Mouse (Mus musculus) adrenal gland, postnatal 36 days (tissue): ENCODE data around the gene Retreg3. TPM values are rescaled to one million over a fixed set of nuclear protein-coding genes. Genes with fewer than 3 reads are reported as not detected.

ENCODE experiments used
- DNase-seq, 2 experiments: peaks; one replicate each; pipeline ENCODE4 v3.0.0; 2021; ENCODE audit warnings: mixed read lengths in 1 of 2
- total RNA-seq, 2 experiments: library from RNA; stranded (reverse); gene quantifications; 2 replicates each; pipeline ENCODE4 v1.2.3; 2021

Retreg3 gene
- total RNA-seq, 2 experiments from 2014 or later = 53.2 to 57.2 TPM

DNA sequence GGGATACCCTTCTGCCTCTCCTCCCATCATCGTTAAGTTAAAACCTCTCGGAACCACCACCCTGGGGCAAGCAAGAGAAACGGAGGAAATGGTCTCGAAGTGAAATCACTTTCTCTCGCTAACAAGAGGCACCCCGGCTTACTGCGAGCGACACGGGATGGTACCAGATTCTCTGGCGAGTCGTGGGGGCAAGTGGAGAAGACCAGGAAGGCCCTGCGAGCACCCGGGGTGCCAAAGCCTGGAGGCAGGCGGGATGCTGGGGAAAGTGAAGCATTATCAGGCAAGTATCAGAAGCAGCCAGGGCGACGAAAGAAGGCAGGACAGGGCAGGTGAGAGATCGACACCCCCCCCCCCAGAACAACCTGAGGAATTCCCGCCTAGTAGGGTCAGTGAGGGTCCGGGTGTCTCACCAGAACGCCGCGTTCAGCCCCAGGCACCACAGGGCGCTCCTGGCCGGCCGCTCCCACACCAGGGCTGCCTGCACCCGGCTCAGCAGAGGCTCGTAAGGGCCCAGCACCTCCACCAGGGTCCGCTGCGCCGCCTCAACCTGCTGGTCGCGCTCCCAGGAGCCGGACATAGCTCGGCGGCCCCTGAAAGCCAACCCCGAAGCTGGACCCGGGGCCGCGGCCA, 447 bp downstream of the Retreg3 start:
- DNase-seq = no peak

DNA sequence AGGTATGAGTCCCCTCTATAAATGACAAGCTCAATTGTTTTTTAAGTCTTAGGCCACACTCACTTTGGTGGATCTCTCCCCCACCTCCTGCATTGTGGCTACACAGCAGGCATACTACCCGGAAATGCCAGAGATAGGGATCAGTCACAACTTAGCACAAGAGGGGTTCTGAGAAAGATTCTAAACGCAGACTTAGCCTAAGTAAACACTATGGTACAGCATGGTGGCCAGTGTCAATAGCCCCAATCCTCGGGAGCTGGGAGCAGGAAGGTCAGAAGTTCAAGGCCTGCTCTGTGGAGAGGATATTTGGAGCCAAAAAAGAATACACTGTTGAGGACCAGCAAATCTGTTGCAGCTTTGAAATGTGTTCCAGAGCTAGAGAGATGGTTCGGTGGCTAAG, 1.6 kb downstream of the Retreg3 start:
- DNase-seq = peak in 1 of 2 experiments; percentile 29

DNA sequence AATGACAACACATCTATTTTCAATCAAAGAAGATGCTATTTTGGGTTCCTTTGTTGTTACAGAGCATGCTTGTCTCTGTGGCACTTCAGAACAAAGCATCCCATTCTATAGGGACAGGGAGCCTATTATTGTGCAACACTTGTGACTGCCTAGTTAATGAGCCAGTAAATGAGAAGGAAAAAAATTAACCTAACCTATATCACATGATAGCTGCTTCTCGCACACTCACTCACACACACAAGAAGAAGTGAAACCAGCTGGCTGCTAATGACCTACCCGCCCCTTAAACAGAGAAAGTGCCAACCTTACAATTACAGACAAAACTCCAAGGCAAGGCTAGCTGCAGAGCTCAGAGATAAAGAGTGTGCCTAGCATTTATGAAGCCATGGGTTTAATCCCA, 4.1 kb downstream of the Retreg3 start:
- DNase-seq = no peak

DNA sequence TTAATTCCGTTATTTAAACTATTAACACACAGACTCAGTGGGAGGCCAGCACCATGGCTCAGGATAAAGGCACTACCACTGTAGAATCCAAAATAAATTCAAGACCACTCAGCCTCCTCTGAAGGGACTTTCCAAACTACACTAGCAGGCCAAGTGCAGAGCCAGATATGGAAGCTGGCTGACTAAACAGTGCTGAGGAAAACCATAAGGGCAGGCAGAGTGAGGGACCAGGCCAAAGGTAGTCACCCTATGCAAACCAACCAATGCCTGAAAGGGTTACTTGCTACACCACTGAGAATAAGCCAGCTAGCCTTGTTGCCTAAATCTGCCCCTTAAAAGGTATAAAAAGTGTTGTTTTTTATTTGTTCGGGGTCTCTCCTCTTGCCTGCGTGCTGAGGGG, 7.5 kb downstream of the Retreg3 start:
- no peak for DNase-seq

DNA sequence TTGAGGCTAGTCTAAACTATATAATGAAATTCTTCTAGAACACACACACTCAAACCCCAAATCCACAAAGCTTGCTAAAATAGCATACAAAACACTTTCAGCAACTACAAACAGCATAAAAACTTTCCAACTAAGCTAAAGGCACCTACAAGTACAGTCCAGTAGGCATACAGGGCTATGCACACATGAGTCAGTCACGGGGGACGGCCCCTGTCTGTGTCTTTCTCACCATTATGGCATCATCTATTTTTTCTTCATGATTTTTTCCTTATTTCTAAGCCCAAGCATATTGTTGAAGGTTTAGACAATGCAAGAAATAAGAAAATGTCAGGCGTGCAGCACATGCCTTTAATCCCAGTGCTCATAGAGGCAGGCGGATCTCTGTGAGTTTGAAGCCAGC, 8.5 kb downstream of the Retreg3 start:
- DNase-seq = no peak

DNA sequence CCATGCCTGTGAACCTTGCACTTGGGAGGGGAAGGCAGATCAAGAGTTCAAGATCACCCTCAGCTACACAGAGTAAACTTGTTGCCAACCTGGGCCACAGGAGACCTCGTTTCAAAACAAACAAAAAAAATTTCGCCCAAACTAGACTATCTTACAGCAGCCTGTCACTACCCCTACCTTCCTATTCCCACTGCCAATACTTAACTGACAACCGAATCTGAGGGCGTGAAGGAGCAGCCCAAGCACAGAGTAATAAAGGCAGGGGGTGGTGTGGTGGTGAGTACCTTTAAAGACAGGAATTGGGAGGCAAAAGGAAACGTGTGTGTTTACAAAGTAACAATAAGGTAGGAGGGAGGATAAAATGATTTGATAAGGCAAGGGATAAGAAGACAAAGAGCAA, 9.0 kb downstream of the Retreg3 start:
- DNase-seq = no peak

DNA sequence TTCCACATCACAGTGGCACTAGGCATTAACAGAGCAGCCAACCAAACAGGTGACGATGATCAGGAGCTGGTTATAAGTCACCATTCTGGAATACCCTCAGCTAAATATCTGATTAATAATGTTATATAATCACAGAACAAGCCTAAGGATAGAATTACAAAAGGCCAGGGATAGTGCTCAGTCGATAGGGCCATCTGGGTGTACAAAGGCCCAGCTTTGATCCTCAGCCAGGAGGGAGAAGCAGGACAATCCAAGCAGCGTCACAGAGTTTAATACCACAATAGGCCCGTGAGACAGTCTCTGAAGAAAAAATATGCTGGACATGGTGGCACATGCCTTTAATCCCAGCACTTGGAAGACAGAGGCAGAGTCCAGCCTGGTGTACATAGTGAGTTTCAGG, 10.3 kb downstream of the Retreg3 start:
- no peak for DNase-seq

DNA sequence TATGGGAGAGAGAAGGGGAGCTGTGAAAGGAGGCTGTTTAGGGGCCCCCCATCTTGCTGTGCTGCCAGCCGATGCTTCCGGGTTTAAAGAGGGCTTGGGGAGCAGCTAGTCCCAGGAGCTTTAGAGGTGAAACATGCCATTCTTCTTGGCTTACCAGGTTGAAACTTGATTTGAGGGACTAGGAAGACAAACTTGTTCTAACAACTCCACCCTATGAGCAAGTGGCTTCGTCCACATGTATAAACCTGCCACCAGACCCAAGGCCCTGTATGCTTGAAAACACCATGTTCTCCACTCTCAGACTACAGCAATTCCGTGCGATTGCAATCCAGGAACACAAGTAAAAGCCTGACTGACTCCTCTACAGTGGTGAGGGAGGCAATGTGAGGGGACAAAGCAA, 16.7 kb downstream of the Retreg3 start:
- DNase-seq = no peak

DNA sequence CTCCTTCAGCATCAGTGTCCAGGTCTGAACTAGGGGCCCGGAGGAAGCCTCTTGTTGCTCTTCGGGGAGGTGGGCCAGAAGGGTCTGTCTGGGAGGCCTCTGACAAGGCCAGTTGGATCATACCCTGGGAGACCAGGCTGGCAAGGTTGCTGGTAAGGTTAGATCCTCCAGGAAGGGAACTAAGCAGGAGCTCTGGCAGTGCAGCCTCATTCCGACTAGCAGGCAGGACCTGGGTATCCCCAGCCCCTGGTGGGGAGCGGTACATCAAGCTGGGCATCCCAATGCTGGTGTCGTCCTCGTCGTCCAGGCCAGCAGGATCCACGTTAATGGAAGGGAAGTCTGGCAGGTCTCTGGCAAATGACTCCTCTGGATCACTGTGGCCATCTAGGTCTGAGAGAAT, 21.5 kb downstream of the Retreg3 start:
- DNase-seq = no peak

DNA sequence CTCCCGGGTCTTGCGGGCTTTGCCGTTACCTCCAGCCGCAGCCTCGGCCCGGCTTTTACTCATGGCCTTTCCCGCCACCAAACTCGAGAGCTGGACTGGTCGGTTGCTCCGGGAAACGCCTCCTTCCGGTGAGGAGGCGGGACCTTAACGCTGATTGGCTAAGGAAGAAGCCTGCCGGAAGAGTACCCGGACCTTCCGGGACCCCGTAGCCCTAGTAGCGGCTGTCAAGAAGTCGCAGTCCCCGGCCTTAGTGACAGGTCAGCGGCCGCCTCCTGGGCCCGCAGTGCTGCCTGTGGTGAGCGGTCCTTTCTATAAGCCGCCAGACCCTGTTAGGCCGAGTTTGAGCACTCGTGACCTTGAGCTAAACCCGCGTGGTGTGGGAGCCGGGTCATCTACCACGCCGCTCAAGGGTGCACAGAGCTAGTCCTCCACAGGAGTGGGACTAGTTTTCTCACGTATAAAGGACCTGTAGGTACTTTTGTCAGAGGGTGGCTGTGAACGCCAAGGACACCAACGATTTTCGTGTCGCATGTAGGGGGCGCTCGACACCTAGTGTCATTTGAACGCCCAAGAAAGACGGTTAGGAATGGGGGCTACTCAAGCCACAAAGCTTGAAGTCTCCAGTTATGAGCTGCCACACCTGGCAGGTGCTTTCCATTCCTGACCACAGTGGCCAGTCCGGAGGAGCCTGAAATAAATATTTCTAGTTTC, 24.2 kb downstream of the Retreg3 start, which contains the start of gene Psmc3ip:
Psmc3ip (minus strand) TSS at position 123 of the 711 bp plus-strand sequence.
- DNase-seq = peak; percentile 95 to 96

DNA sequence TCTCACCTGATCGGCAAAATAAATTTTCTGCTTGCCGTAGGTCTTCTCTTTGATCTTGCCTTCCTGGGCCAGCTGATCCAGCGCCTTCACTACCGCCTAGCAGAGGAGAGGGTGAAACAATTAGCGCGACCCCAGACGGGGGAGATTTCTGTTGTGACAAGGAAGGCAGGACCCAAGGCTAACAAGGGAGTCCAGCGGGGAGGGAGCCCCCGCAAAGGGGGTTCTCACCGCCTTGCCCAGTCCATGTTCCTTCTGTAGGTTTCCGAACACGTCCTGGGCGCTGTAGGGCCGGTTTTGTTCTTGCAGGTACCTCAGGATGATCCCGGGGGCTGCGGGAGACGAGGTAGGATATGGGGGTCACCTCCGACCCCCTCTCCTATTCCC, 24.8 kb downstream of the Retreg3 start:
- DNase-seq = no peak

DNA sequence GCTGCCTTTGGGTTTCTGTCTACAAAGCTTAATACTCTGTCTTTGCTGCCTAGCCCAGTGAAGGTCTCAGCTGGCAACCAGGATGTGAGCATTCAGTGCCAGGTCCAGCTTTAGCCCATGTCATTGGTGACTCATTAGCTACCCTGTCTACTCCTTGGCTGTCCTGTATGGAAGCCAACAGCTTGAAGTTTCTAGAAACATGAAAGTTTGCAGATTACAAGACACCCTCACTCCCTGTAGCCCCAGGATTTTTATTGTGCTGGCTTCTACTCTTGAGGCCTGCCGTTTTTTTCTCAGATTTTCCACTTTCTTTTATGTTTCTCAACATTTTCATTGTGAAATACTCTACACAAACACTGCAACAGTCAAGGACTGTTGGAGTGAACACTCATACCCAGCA, 29.8 kb downstream of the Retreg3 start:
- DNase-seq = peak in 1 of 2 experiments; percentile 57

DNA sequence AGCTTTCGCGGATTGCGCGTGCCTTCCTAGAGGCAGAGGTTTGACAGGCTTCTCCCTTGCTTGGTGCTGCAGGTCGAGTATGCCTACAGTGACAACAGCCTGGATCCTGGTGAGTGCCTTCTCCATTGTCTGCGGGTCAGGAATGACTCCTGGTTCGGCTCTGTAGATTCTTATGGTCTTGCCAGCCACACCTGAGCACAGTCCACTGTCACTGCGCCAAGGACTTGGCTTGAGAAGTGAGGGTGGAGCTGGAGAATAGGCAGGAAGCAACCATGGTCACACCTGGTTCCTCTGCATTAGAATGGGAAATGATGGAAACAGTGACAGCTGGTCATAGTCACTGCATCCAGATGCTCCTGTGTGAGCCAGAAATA, 32.0 kb downstream of the Retreg3 start:
- no peak for DNase-seq

DNA sequence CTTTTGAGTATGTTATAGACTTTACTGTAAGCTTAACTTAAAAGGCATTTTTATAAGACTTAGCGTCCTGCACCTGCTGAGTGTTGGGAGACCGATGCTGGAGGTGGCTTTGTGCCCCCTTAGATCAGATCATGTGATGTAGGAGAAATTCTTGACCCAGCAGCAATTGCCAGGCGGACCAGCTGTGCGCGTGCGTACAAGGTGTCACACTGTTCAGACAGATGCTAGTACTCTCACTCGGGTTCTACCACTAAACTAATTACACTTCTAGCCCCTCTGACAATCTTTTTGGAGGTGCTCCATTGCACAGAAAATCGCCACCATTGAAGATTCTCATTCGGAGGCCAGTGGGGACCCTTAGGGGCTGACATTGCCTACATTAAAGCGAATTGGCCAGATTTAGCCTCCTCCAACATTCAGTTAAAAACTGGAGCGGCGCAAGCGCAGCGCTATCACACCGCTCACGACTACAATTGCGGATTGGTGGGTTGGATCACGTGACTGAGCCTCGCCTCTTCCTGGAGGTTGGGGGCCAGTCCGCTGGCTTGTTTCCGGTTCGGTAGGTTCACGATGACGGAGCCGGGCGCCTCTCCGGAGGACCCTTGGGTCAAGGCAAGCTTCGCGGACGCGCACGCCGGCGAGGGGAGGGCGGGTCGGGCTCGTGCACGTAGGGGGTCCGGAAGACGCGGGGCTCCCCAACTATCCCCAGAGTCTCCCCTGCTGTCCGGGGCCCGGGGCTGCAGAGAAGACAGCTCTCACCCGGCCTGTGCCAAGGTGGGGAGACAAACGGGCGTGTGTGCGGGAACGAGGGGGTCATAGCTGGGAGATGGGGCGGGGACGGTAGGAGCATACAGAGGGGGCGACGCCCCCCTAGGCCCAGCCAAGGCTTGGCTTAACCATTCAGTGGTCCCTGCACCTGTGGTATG, 32.7 kb downstream of the Retreg3 start, which contains the start of gene Mlx:
Mlx (plus strand) TSS at position 522 of the 926 bp plus-strand sequence.
- DNase-seq = peak; percentile 94

DNA sequence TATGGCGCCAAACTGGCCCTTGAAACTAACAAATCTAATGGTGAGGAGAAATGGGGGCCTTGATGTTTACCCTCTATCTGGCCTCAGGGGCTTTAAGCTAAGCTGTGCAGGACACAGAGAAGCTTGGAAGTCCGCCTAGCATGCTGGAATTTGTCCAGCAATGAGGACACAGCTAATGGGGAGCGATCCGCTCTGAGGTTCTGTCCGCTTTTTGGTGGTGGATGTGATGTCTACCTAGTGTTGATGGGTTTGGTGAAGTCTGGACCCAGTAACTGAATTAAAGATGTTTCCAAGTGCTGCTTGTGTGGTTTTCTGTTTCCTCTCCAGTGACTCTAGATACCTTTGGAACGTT, 33.4 kb downstream of the Retreg3 start:
- DNase-seq = no peak

DNA sequence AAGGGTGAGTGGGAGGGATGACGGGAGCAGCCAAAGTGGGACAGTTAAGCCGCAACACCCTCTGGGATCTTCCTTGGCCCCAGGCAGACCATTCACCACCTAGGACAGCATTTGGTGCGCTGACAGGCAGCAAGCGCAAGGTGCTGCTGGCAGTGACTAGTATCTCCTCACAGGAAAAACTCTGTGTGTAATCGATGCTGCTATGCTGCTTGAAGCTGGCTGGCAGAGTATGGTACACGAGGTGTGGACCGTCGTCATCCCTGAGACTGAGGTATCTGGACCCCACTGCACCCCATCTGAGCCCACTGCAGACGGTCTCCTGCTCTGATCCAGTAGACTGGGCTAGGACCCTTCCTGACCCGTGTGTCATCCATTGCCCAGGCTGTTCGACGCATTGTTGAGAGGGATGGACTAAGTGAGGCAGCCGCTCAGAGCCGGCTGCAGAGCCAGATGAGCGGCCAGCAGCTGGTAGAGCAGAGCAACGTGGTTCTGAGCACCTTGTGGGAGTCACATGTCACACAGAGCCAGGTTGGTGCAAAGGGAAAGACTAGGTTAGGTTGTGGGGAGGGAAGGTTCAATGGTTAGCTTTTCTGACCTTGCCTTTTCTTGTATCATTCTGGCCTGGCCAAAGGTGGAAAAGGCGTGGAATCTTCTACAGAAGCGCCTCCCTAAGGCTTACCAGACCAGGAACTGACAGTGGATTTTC, 33.9 kb downstream of the Retreg3 start:
- no peak for DNase-seq

DNA sequence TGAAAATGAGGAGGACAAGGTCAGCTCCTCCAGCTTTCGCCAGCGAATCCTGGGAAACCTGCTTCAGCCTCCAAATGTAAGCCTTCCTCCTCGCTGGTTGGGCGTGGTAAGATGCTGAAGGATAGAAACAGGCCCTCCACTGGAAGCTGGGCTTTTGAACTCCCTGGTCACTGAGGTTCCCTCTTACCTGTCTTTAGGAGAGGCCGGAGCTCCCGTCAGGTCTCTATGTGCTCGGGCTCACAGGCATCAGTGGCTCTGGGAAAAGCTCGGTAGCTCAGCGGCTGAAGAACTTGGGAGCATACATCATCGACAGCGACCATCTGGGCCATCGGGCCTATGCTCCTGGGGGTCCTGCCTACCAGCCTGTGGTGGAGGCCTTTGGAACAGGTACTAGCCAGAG, 34.9 kb downstream of the Retreg3 start:
- no peak for DNase-seq

DNA sequence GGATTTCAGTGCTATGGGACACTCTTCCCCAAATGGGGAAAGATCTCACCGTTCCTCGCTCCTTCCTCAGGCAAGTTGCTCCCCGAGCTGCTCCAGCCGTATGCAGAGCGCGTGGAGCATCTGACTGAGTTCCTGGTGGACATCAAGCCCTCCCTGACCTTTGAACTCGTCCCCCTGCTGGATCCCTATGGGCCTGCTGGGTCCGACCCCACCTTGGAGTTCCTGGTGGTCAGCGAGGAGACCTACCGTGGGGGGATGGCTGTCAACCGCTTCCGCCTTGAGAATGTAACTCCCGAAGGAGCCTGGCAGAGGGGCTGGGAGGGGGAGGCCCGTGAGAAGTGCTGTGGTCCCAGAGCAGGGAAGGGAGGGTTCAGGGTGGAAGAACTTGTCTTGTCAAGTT, 35.4 kb downstream of the Retreg3 start:
- no peak for DNase-seq

DNA sequence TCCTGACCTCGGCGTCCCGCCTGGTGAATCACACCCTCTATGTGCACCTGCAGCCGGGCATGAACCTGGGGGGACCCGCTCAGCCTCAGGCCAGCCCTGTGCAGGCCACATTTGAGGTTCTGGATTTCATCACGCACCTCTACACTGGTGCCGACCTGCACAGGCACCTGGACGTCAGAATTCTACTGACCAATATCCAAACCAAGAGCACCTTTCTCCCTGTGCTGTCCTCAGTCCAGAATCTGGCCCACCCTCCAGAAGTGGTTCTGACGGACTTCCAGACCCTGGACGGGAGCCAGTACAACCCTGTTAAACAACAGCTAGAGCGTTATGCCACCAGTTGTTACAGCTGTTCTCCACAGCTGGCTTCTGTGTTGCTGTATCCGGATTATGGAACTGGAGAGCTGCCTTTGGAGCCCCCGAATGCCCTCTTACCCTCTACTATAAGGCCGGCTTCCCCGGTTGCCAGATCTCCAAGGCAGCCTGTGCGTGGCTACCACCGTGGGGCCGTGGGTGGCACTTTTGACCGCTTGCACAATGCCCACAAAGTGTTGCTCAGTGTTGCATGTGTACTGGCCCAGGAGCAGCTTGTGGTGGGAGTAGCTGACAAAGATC, 36.5 kb downstream of the Retreg3 start:
- peak in 1 of 2 experiments; percentile 50 for DNase-seq

DNA sequence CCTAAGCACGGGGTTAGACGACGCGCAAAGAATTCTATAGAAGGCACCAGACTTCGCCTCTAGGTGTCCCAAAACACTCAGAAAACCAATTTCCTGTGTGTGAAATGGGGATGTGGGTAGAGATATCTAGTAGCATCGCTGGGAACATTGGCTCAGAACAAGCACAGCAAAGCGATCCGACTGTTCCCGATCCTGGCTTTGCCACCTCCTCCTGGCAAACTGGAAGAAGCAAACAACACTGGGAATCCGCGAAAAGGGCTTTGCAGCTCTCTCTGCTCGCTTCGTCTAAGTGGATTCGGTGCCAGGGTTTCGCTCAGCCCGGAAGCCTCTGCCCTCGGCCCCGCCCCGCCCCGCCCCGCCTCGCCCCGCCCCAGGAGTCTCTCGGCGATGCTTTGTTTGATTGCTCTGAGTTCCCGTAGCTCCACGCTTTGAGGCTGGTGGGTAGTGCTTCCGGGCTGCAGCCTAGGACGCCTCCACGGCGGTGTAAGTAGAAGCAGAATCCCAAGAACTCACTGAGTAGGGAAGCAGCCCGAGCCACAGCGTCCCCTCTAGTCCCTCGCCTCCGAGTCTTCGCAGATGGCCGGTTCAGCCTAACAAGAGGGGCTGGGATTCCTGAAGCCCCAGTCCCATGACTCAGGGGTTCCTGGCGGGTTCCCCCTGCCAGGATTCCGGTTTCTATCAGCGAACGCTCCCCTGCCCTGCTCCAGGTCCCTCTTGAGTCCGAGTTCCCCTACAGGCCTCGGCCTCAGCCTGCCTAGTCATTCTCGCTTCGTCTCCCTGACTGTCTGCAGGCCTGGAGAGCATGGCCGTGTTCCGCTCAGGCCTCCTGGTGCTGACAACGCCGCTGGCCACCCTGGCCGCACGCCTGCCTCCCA, 37.2 kb downstream of the Retreg3 start, which contains the start of gene Coasy:
Coasy (plus strand) TSS at position 358 of the 875 bp plus-strand sequence.
- peak; percentile 87 to 89 for DNase-seq

DNA sequence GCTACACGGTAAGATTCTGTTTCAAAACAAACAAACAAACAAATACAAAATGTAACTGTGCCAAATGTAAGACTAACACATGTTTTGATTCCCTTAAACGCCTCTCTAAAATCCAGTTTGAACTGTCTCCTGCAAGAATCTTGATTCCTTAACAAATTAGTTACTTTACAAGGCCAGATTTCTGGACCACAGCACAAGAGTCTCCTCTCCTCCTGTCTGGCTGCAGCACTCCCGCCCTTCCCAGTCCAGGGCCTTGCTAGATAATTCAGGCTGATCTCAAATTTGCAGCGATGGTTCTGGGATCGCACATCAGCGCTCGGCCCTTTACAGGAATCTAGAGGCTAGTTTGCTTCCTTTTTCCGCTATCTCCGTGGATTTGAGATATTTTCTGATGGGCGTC, 38.0 kb downstream of the Retreg3 start:
- no peak for DNase-seq
